Mouse (Mus musculus) midbrain, embryonic 14.5 days (tissue): ENCODE measurements around the gene Lsamp. TPM values are rescaled to one million over a fixed set of nuclear protein-coding genes. Genes with fewer than 3 reads are reported as not detected.
A peak's percentile ranks its signal among the peaks of the same experiment; 100 is the strongest.

Source experiments
- ATAC-seq: fragments of 200-750 bp; cut with Nextera tagmentation; 2 replicates; pipeline ENCODE4 v1.8.0; 2017; ENCODE audit warnings: moderate number of reproducible peaks, moderate library complexity; ENCODE audit not compliant: low FRiP score, low TSS enrichment
- DNase-seq: peaks from one replicate; pipeline ENCODE4 v3.0.0-alpha.2; 2015
- H3K27ac ChIP-seq: fragments of 300-500 bp; sonication (generic); replicated peaks from 2 replicates; pipeline ENCODE4 v1.5.1; 2014; ENCODE audit warnings: mild to moderate bottlenecking, low read depth, low read length, moderate library complexity
- H3K27me3 ChIP-seq: fragments of 300-500 bp; sonication (generic); 2 replicates; pipeline ENCODE4 v1.6.1; 2014; ENCODE audit warnings: low read length, control low read depth, mixed read lengths; ENCODE audit not compliant: control insufficient read depth, insufficient read depth
- H3K36me3 ChIP-seq: fragments of 300-500 bp; sonication (generic); 2 replicates; pipeline ENCODE4 v1.6.1; 2014; ENCODE audit warnings: low read length, control low read depth; ENCODE audit not compliant: control insufficient read depth, insufficient read depth
- H3K4me1 ChIP-seq: fragments of 300-500 bp; sonication (generic); 2 replicates; pipeline ENCODE4 v1.6.1; 2014; ENCODE audit warnings: mild to moderate bottlenecking, antibody characterized with exemption, low read length, control low read depth; ENCODE audit not compliant: control insufficient read depth, insufficient read depth
- H3K4me2 ChIP-seq: fragments of 300-500 bp; sonication (generic); 2 replicates; pipeline ENCODE4 v1.6.1; 2014; ENCODE audit warnings: mild to moderate bottlenecking, low read length, moderate library complexity
- H3K4me3 ChIP-seq: fragments of 300-500 bp; sonication (generic); replicated peaks from 2 replicates; pipeline ENCODE4 v1.5.1; 2014; ENCODE audit warnings: low read depth, low read length
- H3K9ac ChIP-seq: fragments of 300-500 bp; sonication (generic); replicated peaks from 2 replicates; pipeline ENCODE4 v1.6.1; 2014; ENCODE audit warnings: mild to moderate bottlenecking, low read length, moderate library complexity
- H3K9me3 ChIP-seq: fragments of 300-500 bp; sonication (generic); 2 replicates; pipeline ENCODE4 v1.6.1; 2016; ENCODE audit warnings: low read length, control low read depth, mixed read lengths; ENCODE audit not compliant: control insufficient read depth
- WGBS: fragments of 180-500 bp; shearing (Covaris S2); extraction: QIAGEN DNeasy Blood & Tissue Kit; methylation state at CpG from one replicate; pipeline ENCODE4 v1.1.7; 2014; 5-methylcytosine and 5-hydroxymethylcytosine counted together
- polyA plus RNA-seq: library from polyadenylated mRNA; unstranded; fragments of >200 nt; fragmentation: Nextera tagmentation; extraction: Ambion mirVana; gene quantifications from 2 replicates; pipeline ENCODE4 v1.2.1, GENCODE M21; 2014

Lsamp gene
- polyA plus RNA-seq, 1 experiment from 2014 or later = 79.5 TPM

GRCm38 (mm10) chr16:40307666-40308065 is 323.5 kb downstream of the Lsamp start:
- no peak overlapping the region for H3K4me3 ChIP-seq
- no peak overlapping the region for H3K9ac ChIP-seq
- H3K27me3 ChIP-seq = no peaks in the 10 kb centered on the region
- H3K36me3 ChIP-seq = no peaks in the 10 kb centered on the region
- H3K27ac ChIP-seq = no peak overlapping the region
- H3K4me1 ChIP-seq = no peaks in the 10 kb centered on the region
- peak; percentile 57 for DNase-seq
- 43% methylated on average over 2 of the region's 2 CpGs for WGBS
- no peak; the same call in 1 of the 2 replicates for ATAC-seq
- H3K4me2 ChIP-seq = no peak overlapping the region
- H3K9me3 ChIP-seq = no peaks in the 10 kb centered on the region

GRCm38 (mm10) chr16:40316199-40316598 is 332.0 kb downstream of the Lsamp start:
- ATAC-seq (no peak), DNase-seq (no peak)
- 91% methylated on average over 2 of the region's 2 CpGs for WGBS
- no peak overlapping the region for H3K4me3 ChIP-seq
- no peaks in the 10 kb centered on the region for H3K9me3 ChIP-seq
- no peaks in the 10 kb centered on the region for H3K27me3 ChIP-seq
- no peak overlapping the region for H3K27ac ChIP-seq
- H3K4me2 ChIP-seq = no peak overlapping the region
- H3K36me3 ChIP-seq = no peaks in the 10 kb centered on the region
- H3K4me1 ChIP-seq = no peaks in the 10 kb centered on the region
- H3K9ac ChIP-seq = no peak overlapping the region

- Histone ChIP-seq H3K36me3 (no peaks in the 10 kb centered on the region), H3K4me3 (no peak overlapping the region), H3K9ac (no peak overlapping the region), H3K9me3 (no peaks in the 10 kb centered on the region), H3K27ac (no peak overlapping the region), H3K4me1 (no peaks in the 10 kb centered on the region), H3K27me3 (no peaks in the 10 kb centered on the region), H3K4me2 (no peak overlapping the region)
- DNase-seq = no peak
- no peak for ATAC-seq
- 88% methylated on average over 3 of the region's 3 CpGs for WGBS
Measured at GRCm38 (mm10) chr16:40324811-40325210, 340.6 kb downstream of the Lsamp start.

- H3K36me3 ChIP-seq = no peaks in the 10 kb centered on the region
- no peaks in the 10 kb centered on the region for H3K27me3 ChIP-seq
- WGBS = 87% methylated on average over 7 of the region's 7 CpGs
- no peak overlapping the region for H3K9ac ChIP-seq
- ATAC-seq = no peak
- no peaks in the 10 kb centered on the region for H3K9me3 ChIP-seq
- H3K4me1 ChIP-seq = no peaks in the 10 kb centered on the region
- H3K27ac ChIP-seq = no peak overlapping the region
- H3K4me2 ChIP-seq = no peak overlapping the region
- H3K4me3 ChIP-seq = no peak overlapping the region
- peak; percentile 13 for DNase-seq
Measured at GRCm38 (mm10) chr16:40328249-40328820, 344.2 kb downstream of the Lsamp start.

GRCm38 (mm10) chr16:40369677-40370076 is 385.5 kb downstream of the Lsamp start:
- no peak for ATAC-seq
- no peaks in the 10 kb centered on the region for H3K36me3 ChIP-seq
- DNase-seq = no peak
- no peaks in the 10 kb centered on the region for H3K27me3 ChIP-seq
- no peak overlapping the region for H3K9ac ChIP-seq
- no peak overlapping the region for H3K4me3 ChIP-seq
- 85% methylated on average over 5 of the region's 5 CpGs for WGBS
- no peaks in the 10 kb centered on the region for H3K9me3 ChIP-seq
- H3K27ac ChIP-seq = no peak overlapping the region
- H3K4me1 ChIP-seq = no peaks in the 10 kb centered on the region
- no peak overlapping the region for H3K4me2 ChIP-seq

- Histone ChIP-seq H3K9me3 (no peaks in the 10 kb centered on the region), H3K27ac (no peak overlapping the region), H3K4me2 (no peak overlapping the region), H3K9ac (no peak overlapping the region), H3K27me3 (no peaks in the 10 kb centered on the region), H3K4me3 (no peak overlapping the region), H3K36me3 (no peaks in the 10 kb centered on the region), H3K4me1 (no peaks in the 10 kb centered on the region)
- ATAC-seq (no peak), DNase-seq (no peak)
- WGBS = 90% methylated on average over 1 of the region's 1 CpGs
Measured at GRCm38 (mm10) chr16:40371291-40371690, 387.1 kb downstream of the Lsamp start.

- no peak overlapping the region for H3K27ac ChIP-seq
Measured at GRCm38 (mm10) chr16:40375314-40375713, 391.2 kb downstream of the Lsamp start.

GRCm38 (mm10) chr16:40377129-40377799 is 393.1 kb downstream of the Lsamp start:
- WGBS = 45% methylated on average over 6 of the region's 6 CpGs
- Histone ChIP-seq H3K27me3 (no peaks in the 10 kb centered on the region), H3K27ac (no peak overlapping the region), H3K36me3 (no peaks in the 10 kb centered on the region), H3K4me3 (no peak overlapping the region), H3K4me2 (no peak overlapping the region), H3K9me3 (no peaks in the 10 kb centered on the region), H3K9ac (no peak overlapping the region), H3K4me1 (no peaks in the 10 kb centered on the region)
- DNase-seq (peak; percentile 25), ATAC-seq (no peak)

More at GRCm38 (mm10) chr16:40375314-40375713, 391.2 kb downstream of the Lsamp start:
- DNase-seq (no peak), ATAC-seq (no peak)
- Histone ChIP-seq H3K27me3 (no peaks in the 10 kb centered on the region), H3K4me1 (no peaks in the 10 kb centered on the region), H3K4me3 (no peak overlapping the region), H3K9ac (no peak overlapping the region), H3K36me3 (no peaks in the 10 kb centered on the region), H3K4me2 (no peak overlapping the region), H3K9me3 (no peaks in the 10 kb centered on the region)
- WGBS = 90% methylated on average over 4 of the region's 4 CpGs

GRCm38 (mm10) chr16:40392106-40392505 is 407.9 kb downstream of the Lsamp start:
- no peaks in the 10 kb centered on the region for H3K27me3 ChIP-seq
- H3K36me3 ChIP-seq = no peaks in the 10 kb centered on the region
- 23% methylated on average over 4 of the region's 4 CpGs for WGBS
- H3K9me3 ChIP-seq = no peaks in the 10 kb centered on the region
- DNase-seq (peak; percentile 60), ATAC-seq (peak; percentile 20; the same call in 1 of the 2 replicates)
- no peak overlapping the region for H3K27ac ChIP-seq
- 0 out of 2 replicates have a peak, but pooled peaks cover 2% of the 10 kb centered on the region for H3K4me1 ChIP-seq
- no peak overlapping the region for H3K4me3 ChIP-seq
- no peak overlapping the region for H3K4me2 ChIP-seq
- no peak overlapping the region for H3K9ac ChIP-seq
